In genomic region chr16:34485483-34485882, GRCm38 (mm10) we compare ENCODE assay signal across 12 mouse cellular contexts.
DNase-seq lines count a peak whose midpoint lies in the region; ATAC-seq lines count a peak whose summit lies in the region.
"Had no signal": no experiment of that assay in that cellular context is flagged by ENCODE, and none has a peak within 500 bp of the region (broad histone marks: within the 10 kb centered on the region; RNA-seq: fewer than 3 reads in every experiment).

No protein-coding gene starts in this region.

- peak overlapping the region; percentile 26; the same call in 1 of the 2 replicates for H3K9ac ChIP-seq in heart, embryonic 16.5 days (ENCODE audit: low read length)
- H3K9ac ChIP-seq: embryonic facial prominence, embryonic 12.5 days had no signal

- no peaks in the 10 kb centered on the region for H3K27me3 ChIP-seq in heart, embryonic 16.5 days (ENCODE audit: control insufficient read depth, insufficient read depth, low read length)
- H3K27me3 ChIP-seq: embryonic facial prominence, embryonic 12.5 days had no signal

- 47% methylated on average over 6 of the region's 6 CpGs for WGBS in heart, embryonic 16.5 days

- H3K4me2 ChIP-seq in heart, embryonic 16.5 days (ENCODE audit: low read depth, low read length): no peak overlapping the region
- H3K4me2 ChIP-seq: embryonic facial prominence, embryonic 12.5 days had no signal

- peaks cover 27% of the 10 kb centered on the region for H3K4me1 ChIP-seq in heart, embryonic 16.5 days (ENCODE audit: control insufficient read depth, insufficient read depth, low read length)

- peak; percentile 9 to 40 for DNase-seq in cerebellum, postnatal 25 days
- DNase-seq in cerebellum, adult 9-11 months: no peak
- peak; percentile 35 to 50 for DNase-seq in layer of hippocampus, postnatal 10 days (ENCODE audit: low spot score in 2 of 2)
- no peak for DNase-seq in layer of hippocampus, adult 8-10 months (ENCODE audit: low spot score in 2 of 2)
- peak; percentile 63 for DNase-seq in brain, adult 2 months (ENCODE audit: low read depth, low spot score)
- no peak for DNase-seq in gastrocnemius, postnatal 36 days
- no peak for DNase-seq in left cerebral cortex, adult 11 months (ENCODE audit: low spot score)
- DNase-seq: cerebellum, adult 11 months; kidney, postnatal 36 days; thymus, postnatal 36 days had no signal

- peak overlapping the region; percentile 71 for H3K27ac ChIP-seq in heart, embryonic 16.5 days (ENCODE audit: low read length)
- H3K27ac ChIP-seq: embryonic facial prominence, embryonic 12.5 days had no signal

- intact Hi-C loops in gastrocnemius, postnatal 36 days (cut with DNase I): no loop called here

- no peaks in the 10 kb centered on the region for H3K9me3 ChIP-seq in heart, embryonic 16.5 days (replicated peaks; ENCODE audit: control insufficient read depth, low read length)
- H3K9me3 ChIP-seq: embryonic facial prominence, embryonic 12.5 days had no signal

- no peak overlapping the region for H3K4me3 ChIP-seq in heart, embryonic 16.5 days (ENCODE audit: low read length)
- H3K4me3 ChIP-seq: embryonic facial prominence, embryonic 12.5 days had no signal

- peak; percentile 74 for ATAC-seq in heart, embryonic 16.5 days (replicated peaks; ENCODE audit: extremely low read depth, insufficient read depth, low FRiP score)

- no peaks in the 10 kb centered on the region for H3K36me3 ChIP-seq in heart, embryonic 16.5 days (ENCODE audit: control insufficient read depth, insufficient read depth)
- H3K36me3 ChIP-seq: embryonic facial prominence, embryonic 12.5 days had no signal

Comparison
In these comparisons a context has a peak if more than half of its experiments do, and no peak if none do; other contexts are left out.
1. DNase-seq: peak in cerebellum, postnatal 25 days (2 of 2), layer of hippocampus, postnatal 10 days (2 of 2) and brain, adult 2 months (single experiment); none in cerebellum, adult 9-11 months (single experiment), layer of hippocampus, adult 8-10 months (0 of 2), gastrocnemius, postnatal 36 days (0 of 2) and left cerebral cortex, adult 11 months (single experiment).